Mouse (Mus musculus) megakaryocyte progenitor cell, adult 5-6 weeks (primary cell): Measurements from ENCODE around the gene Stat5b. TPM values are rescaled to one million over a fixed set of nuclear protein-coding genes. Genes with fewer than 3 reads are reported as not detected.
A peak's percentile ranks its signal among the peaks of the same experiment; 100 is the strongest.

Experiments used
- ATAC-seq: replicated peaks from 2 replicates; pipeline ENCODE4 v1.8.0; 2016; ENCODE audit warnings: mild to moderate bottlenecking, moderate TSS enrichment, inconsistent platforms; ENCODE audit not compliant: poor library complexity
- total RNA-seq, 2 experiments: library from RNA; stranded (forward) in 1 of 2; stranded (reverse) in 1 of 2; fragments of 157-497, 149-512 nt in 1 of 2; fragments of 200-1000 nt in 1 of 2; gene quantifications; 2 replicates each; pipeline versions ENCODE4 v1.2.3 to v1.2.4; 2015 to 2017

Gene Stat5b
- total RNA-seq (2015) (31.1 and 32.2 TPM in 2 replicates), total RNA-seq (2017) (29.4 and 37.2 TPM in 2 replicates)

DNA sequence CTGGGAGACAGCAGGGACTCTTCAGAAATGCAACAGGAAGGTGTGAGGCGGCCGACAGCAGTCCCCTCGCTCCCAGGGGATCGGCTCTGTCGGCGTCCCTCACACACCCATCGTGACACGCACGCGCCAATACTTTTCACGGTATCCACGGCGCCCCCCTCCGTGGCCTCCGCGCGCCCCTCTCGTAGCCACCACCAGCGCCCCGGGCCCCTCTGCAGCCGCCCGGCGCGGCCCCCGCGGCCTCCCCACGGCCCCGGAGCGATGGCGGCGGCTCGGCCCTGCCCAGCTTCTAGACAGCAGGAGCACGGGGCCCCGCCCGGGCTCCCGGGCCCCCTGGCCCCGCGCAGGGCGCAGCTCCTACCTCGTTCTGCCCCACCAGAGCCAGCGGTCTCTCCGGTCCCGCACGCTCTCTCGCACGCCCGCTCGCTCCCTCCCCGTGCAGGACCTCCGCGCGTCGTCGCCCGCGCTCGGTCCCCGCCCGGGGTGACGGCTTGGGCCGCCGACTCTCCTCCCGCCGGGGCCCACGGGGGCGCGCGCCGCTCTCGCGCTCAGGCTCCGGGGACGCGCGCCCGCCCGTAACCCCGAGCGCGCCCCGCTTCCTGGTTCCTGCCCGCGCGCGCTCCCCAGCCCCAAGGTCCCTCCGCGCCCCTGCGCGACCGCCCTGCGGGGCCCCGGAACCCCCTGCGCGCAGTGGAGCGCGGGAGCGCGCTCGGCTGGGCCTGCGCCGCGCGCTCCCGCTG lies at the start of gene Stat5b:
Stat5b (minus strand) TSS at position 687 of the 740 bp plus-strand sequence.
- ATAC-seq: peak; percentile 74

DNA sequence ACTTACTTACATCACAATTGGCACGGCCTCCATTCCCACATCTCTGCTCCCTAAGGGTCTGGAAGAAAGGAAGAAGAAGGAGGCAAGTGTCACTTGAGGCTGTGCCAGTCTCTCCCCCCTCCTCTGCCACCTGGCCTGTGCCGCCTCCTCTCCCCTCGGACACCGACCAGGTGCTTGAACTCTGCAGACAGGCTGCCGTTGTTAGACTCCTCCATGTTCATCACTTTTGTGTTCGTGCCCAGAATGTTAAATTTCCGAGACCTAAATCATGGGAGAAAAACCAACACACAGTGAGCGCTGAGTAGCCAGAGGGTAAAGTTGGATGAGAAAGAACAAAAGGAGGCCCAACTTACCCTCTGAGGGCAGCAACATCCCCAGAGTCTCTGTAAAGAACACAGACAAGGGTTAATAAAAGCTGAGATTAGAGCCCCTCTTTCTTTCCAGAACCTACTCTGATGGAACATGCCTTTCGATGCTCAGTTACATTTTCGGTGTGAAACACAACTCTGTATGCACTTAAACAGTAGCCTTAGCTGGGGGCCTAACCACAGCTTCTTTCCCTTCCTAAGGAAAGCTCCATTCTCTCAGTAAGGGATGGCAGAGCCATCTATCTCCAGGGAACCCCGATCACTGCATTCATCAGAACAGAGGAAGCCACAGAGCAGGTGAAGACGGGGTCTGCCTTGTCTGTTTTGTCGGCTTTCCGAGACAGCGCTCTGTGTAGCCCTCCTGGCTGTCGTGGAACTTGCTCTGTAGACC lies 48.1 kb upstream of the Stat5b start:
- ATAC-seq: no peak

- peak; percentile 32 for ATAC-seq
Measured at GRCm38 (mm10) chr11:100897294-100898231, 47.0 kb upstream of the Stat5b start.

GRCm38 (mm10) chr11:100896078-100896477 lies 45.6 kb upstream of the Stat5b start:
- no peak for ATAC-seq

DNA sequence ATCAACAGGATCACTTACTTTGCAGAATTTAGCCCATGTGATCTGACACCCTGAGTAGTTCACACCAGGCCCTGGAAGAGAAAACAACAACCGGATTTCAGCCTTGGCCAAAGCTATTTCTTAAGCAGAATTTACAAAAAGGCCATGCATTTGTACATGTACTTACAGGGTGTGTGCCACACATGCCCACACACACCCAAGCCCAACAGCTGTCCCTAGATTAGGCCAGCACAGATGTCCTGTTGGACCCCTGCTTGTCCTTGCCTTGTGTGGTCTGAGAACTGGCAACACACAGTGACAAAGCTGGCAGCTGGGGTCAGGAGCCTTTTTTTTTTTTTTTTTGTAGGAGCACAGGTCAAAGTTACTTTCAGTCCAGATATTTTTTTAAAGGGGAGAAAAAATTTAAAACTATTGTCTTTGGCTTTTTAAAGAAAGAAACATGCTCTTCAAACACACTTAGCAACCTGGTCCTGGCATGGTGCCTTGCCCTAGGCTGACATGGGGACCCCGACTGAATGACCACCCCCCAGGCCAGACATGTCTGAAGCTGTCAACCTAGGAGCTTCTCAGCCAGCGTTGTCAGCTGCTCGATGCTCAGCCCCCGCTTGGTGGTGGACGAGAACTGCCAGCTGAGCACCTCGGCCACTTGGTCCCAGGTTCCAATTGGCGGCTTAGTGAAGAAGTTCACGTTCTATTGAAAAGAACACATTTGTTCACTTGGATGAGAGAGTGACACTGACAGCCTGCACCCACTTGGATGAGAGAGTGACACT lies 43.8 kb upstream of the Stat5b start:
- no peak for ATAC-seq

DNA sequence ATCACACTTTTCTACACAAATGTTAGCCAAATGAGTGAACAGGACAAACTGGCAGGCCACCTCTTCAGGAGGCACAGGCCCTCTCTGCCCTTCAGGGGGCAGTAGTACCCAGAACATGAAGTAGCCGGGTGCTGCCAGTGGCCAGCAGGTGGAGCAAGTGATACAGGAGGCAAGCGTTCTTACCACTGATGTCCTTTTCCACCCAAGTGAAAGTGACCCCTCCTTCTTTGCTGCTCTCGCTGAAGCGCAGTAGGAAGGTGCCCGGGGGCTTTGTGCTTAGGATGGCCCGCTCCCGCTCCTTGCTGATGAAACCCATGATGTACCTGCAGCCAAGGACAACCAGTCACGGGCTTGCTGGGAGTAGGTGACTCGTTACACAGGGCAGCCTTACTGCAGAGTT lies 43.0 kb upstream of the Stat5b start:
- ATAC-seq: peak; percentile 84

GRCm38 (mm10) chr11:100892435-100892834 lies 41.9 kb upstream of the Stat5b start:
- no peak for ATAC-seq

GRCm38 (mm10) chr11:100891256-100892123 lies 41.0 kb upstream of the Stat5b start:
- peak; percentile 73 for ATAC-seq

DNA sequence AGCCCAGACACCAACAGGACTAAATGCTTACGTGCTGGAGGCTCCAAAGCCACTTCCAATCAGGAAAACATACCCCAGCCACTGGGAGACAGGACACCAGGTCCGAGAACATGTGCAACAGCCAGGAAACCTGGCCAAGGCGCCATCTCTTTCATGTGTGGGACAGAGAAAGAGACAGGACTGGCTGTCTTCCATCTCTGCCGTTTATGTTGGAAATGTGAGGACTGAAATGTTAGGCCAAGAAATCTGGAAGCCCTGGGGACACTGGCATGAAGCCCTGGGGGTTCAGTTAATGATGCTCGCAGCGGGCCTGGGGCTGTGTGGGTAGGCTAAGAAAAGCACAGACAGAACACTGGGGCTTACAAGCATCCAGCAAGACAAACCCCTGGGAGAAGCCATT lies 40.0 kb upstream of the Stat5b start:
- no peak for ATAC-seq

GRCm38 (mm10) chr11:100888348-100888820 lies 37.9 kb upstream of the Stat5b start:
- no peak for ATAC-seq

DNA sequence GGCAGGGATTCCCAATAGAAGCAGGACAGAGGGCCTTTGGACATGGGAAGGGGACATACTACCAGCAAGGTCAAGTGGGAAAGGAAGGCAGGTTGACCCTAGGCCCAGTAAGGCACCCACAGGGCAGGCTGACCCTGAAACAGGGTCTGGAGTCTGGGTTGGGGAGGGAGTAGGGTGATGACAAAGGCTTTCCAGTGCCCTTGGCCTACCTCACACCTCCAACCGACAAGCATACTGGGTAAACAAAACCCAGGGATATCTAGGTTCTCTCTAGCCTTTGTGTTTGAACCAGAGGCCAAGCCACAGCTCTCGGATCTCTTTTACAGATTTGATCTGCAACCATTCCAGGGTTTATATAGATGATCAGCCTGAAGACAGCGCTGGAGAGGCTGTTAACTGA lies 37.2 kb upstream of the Stat5b start:
- ATAC-seq: no peak

DNA sequence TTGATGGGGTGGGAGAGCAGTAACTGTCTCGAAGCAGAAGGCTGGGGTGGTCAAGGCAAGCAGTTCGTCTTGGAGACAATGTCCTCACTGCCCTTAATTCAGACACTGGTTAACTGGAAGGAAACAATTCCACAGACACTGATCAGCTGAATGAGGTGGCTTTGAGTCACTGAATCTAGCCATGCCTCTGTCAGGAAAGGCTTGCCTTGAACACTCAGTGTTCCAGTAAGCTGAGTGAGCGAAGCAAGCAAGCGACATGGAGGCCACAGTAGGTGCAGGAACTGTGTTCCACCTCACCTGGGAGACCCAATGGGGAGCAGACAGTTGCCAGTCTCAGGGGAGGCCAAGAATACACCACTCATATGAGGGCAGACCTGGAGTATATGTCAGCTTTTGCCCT lies 36.7 kb upstream of the Stat5b start:
- no peak for ATAC-seq

GRCm38 (mm10) chr11:100886188-100886740 lies 35.7 kb upstream of the Stat5b start:
- peak; percentile 64 for ATAC-seq

DNA sequence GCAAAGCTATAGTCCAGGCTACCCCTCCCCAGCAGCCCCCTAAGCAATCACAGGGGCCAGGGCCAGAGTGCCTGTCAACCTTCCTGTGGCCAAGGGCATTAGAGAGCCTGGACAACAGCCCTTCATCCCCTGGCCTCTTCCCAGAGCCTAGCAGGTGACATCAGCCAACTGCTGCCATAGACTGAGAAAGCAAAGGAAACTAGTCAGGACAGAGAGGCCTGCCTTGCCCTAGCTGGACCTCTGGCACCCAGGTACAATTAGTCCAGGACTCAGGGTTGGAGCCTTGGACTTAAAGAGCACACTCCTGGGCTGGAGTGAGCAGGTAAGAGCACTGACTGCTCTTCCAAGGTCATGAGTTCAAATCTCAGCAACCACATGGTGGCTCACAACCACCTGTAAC lies 34.9 kb upstream of the Stat5b start:
- ATAC-seq: no peak

DNA sequence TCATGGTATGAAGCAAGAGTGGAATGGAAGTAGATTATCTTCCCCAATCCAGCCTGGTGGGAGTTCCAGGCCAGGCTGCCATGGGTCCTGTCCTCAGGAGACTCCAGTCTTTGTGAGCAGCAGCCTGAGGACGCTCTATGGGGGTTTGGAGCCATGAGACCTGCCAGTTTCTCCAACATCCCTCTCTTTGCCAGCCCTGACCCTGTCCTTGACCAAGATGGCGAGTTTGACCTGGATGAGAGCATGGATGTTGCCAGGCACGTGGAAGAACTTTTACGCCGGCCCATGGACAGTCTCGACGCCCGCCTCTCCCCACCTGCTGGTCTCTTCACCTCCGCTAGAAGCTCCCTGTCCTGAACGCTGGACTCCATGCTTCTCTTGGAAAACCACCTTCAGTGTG lies 33.1 kb upstream of the Stat5b start:
- no peak for ATAC-seq

- ATAC-seq: peak; percentile 83
Measured at GRCm38 (mm10) chr11:100879321-100880078, 29.0 kb upstream of the Stat5b start.

GRCm38 (mm10) chr11:100875761-100876160 lies 25.2 kb upstream of the Stat5b start:
- no peak for ATAC-seq

DNA sequence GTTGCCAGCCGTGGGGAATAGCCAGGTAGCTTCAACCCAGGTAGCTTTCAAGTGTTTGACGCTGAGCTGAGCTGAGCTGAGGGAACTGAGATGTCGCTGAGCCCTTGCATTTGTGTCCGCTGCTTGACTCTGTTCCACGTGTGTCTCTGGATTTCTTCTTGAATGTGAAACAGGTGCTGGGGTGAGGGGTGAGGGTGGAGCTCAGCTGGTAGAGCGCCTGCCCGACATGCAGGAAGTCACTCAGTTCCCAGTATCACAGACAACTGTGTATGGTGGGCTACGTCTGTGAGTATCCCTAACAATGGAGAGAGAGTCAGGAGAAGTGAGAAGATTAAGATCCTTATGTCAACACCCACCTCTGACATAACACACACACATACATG lies 20.4 kb upstream of the Stat5b start:
- ATAC-seq: no peak
